Mouse (Mus musculus): ENCODE measurements around the gene Zkscan17.

- TF ChIP-seq CTCF (IDR thresholded peaks at IDR 0.05; ENCODE audit: insufficient read depth, low read depth, low read length) (no peak), POLR2A (IDR thresholded peaks at IDR 0.05; ENCODE audit: insufficient read depth, low read depth, low read length) (no peak)
Observed at GRCm38 (mm10) chr11:59524150-59524549, 2.4 kb downstream of the Zkscan17 start.
